Mouse (Mus musculus) erythroblast, embryonic 14.5 days (primary cell): ENCODE data around the gene Epn2.

Experiments
- GATA1 ChIP-seq: IDR thresholded peaks from 2 replicates; pipeline ENCODE4 v1.6.1; 2012; ENCODE audit warnings: low read length, inconsistent platforms, mixed read lengths
- TAL1 ChIP-seq: IDR thresholded peaks from 3 replicates; pipeline ENCODE4 v1.6.1; 2012; ENCODE audit warnings: low read length, inconsistent platforms, mixed read lengths

DNA sequence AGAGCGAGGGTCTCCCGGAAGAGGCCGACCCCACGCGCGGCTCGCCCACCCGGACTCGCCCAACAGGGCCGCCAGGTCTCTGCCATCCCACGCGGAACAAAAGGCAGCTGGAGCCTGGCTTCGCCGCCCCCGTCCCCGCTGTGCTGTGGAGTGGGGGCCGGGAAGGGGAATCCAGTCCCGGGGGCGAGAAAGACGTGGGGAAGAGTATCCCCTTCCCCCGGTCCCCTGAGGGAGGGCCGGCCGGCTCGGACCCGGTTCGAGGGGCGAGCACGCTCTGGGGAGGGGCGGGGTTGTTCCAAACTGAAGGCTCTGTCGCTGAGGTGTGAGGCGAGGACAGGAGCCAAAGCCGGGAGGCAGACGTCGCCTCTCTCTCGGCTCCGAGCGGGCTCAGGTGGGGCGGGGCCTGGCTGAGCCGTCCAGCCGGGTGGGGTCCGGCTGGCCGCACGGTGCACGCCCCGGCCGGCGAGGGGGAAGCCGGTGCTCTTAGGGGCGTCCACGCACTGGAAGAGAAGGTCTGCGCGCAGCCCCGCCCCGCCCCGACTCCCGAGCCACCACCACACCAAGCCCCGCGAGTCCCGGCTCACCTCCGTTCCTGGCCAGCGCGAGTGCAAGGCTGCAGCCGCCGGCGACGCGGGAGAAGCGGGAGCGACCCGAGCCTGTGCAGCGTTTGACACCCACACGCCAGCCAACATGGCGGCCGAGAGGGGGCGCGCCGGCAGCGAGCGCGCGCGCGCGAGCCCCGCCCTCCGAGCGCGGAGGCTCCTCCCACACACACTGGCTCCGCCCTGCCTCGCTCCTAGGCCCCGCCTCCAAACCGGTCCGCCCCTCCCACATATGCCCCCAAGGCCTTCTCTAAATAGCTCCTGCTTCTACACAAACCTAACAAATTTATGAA is at the start of gene Epn2:
- TF ChIP-seq GATA1 (no peak), TAL1 (no peak)
